Mouse (Mus musculus): ENCODE data around the gene Lrrc57. TPM values are rescaled to one million over a fixed set of nuclear protein-coding genes. Genes with fewer than 3 reads are reported as not detected.
A peak's percentile ranks its signal among the peaks of the same experiment; 100 is the strongest.
"Not testable (repeated sequence)": the region's sequence is repeated elsewhere in the genome, so short reads cannot be mapped to it uniquely, and the experiment has no call there.

The Lrrc57 gene
- polyA plus RNA-seq, 1 experiment from 2014 or later, result 18.4 TPM

DNA sequence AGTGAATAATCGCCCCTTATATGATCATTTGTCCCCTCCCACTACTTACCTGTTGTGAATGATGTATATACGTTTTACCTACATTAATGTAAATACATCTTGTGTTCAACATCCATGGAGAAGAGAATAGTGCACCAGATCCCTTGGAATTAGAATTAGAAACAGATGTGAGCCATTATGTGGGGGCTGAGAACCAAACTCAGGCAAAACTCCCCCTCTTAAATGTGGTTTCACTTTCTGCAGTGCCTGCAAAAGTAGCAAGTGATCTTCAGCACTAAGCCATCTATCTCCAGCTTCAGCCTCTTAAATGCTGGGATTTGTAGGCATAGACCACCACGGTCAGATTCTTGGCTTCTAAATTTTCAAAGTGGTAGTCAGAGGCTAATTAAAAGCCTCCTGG, 34.2 kb downstream of the Lrrc57 start:
- Histone ChIP-seq H3K4me1 (ENCODE audit: control insufficient read depth, insufficient read depth, low read length) (0 out of 2 replicates have a peak, but pooled peaks cover 2% of the 10 kb centered on the region), H3K4me3 (replicated peaks; ENCODE audit: low read length) (no peak overlapping the region), H3K27me3 (ENCODE audit: control insufficient read depth, insufficient read depth, low read length) (no peaks in the 10 kb centered on the region), H3K27ac (ENCODE audit: low read length) (no peak overlapping the region), H3K36me3 (ENCODE audit: control insufficient read depth, insufficient read depth, low read length) (no peaks in the 10 kb centered on the region), H3K9me3 (replicated peaks; ENCODE audit: control insufficient read depth, low read length) (no peaks in the 10 kb centered on the region), H3K9ac (ENCODE audit: low read length) (no peak overlapping the region), H3K4me2 (ENCODE audit: low read depth, low read length) (no peak overlapping the region)
- WGBS, result 86% methylated on average over 3 of the region's 3 CpGs
- ATAC-seq (ENCODE audit: insufficient read depth, low FRiP score), result no peak

DNA sequence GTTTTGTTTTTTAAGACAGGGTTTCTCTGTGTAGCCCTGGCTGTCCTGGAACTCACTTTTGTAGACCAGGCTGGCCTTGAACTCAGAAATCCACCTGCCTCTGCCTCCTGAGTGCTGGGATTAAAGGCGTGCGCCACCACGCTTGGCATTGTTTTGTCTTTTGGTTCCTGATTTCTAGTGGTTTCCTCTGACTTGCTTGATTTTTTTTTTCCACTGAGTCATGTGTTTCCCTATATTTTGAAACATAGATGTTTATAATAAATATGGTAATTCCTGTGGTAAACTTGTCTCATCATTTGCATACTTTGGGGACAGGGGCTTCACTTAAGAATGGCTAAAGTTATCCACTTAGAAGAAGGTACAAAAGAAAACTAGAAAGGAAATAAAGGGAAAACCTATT, 37.2 kb downstream of the Lrrc57 start:
- H3K4me1 ChIP-seq (ENCODE audit: control insufficient read depth, insufficient read depth, low read length); H3K9me3 ChIP-seq (replicated peaks; ENCODE audit: control insufficient read depth, low read length); H3K4me2 ChIP-seq (ENCODE audit: low read depth, low read length); H3K27ac ChIP-seq (ENCODE audit: low read length); H3K9ac ChIP-seq (ENCODE audit: low read length); H3K36me3 ChIP-seq (ENCODE audit: control insufficient read depth, insufficient read depth, low read length); ATAC-seq (ENCODE audit: insufficient read depth, low FRiP score); H3K4me3 ChIP-seq (replicated peaks; ENCODE audit: low read length); H3K27me3 ChIP-seq (ENCODE audit: control insufficient read depth, insufficient read depth, low read length): not testable (repeated sequence)
- 93% methylated on average over 3 of the region's 3 CpGs for WGBS

DNA sequence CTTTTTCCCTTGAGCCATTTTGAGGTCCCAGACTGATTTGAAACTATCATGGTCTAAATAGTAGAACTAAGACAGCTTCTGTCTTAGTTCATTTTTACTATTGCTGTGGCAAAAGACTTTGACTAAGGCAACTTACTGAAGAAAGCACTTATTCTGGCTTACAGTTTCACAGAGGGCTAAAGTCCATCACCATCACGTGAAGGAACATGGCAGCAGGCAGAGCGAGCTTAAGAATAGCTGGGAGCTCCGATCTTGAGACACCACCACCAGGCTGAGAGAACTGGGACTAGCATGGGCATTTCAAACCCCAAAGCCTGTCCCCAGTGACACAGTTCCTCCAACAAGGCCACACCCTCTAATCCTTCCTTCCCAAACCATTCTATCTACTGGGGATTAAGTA, 38.2 kb downstream of the Lrrc57 start:
- Histone ChIP-seq H3K27me3 (ENCODE audit: control insufficient read depth, insufficient read depth, low read length) (no peaks in the 10 kb centered on the region), H3K4me1 (ENCODE audit: control insufficient read depth, insufficient read depth, low read length) (peaks cover 9% of the 10 kb centered on the region), H3K4me2 (ENCODE audit: low read depth, low read length) (no peak overlapping the region), H3K4me3 (replicated peaks; ENCODE audit: low read length) (no peak overlapping the region), H3K9ac (ENCODE audit: low read length) (no peak overlapping the region), H3K9me3 (replicated peaks; ENCODE audit: control insufficient read depth, low read length) (no peaks in the 10 kb centered on the region), H3K36me3 (ENCODE audit: control insufficient read depth, insufficient read depth, low read length) (no peaks in the 10 kb centered on the region), H3K27ac (ENCODE audit: low read length) (no peak overlapping the region)
- WGBS, result 93% methylated on average over 3 of the region's 3 CpGs
- no peak for ATAC-seq (ENCODE audit: insufficient read depth, low FRiP score)

DNA sequence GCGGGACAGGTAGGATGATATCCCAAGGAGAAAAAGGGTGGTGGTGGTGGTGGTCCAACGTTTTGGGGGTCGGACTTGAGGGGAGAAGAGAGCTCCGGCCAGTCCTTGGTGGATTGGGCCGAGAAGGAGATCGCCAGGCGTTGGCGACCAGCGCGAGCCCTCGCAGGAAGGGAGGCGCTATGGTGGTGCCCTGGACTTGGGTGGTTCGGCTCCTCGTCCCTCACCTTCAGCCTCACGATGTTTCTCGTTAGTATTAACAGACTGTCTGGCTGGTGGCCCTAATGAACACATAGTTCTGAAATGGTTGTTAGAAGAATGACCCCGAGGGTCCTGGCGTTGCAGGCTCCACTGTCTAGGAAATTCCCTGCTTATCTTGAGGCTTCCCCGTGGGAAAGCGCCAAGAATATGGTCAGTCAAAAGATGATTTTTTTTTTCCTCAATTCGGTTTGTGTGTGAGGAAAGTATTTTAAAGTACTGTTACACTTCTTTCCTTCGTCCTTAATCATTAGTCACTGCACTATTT, 41.5 kb downstream of the Lrrc57 start:
- Histone ChIP-seq H3K4me3 (replicated peaks; ENCODE audit: low read length) (peak overlapping the region; percentile 83), H3K36me3 (ENCODE audit: control insufficient read depth, insufficient read depth, low read length) (no peaks in the 10 kb centered on the region), H3K27ac (ENCODE audit: low read length) (peak overlapping the region; percentile 93), H3K9ac (ENCODE audit: low read length) (peak overlapping the region; percentile 91), H3K27me3 (ENCODE audit: control insufficient read depth, insufficient read depth, low read length) (no peaks in the 10 kb centered on the region), H3K4me1 (ENCODE audit: control insufficient read depth, insufficient read depth, low read length) (peaks cover 9% of the 10 kb centered on the region), H3K9me3 (replicated peaks; ENCODE audit: control insufficient read depth, low read length) (no peaks in the 10 kb centered on the region), H3K4me2 (ENCODE audit: low read depth, low read length) (peak overlapping the region; percentile 77)
- ATAC-seq (ENCODE audit: insufficient read depth, low FRiP score), result peak; percentile 57
- under 1% methylated on average over 22 of the region's 22 CpGs for WGBS

GRCm38 (mm10) chr2:120566886-120567797, 42.2 kb downstream of the Lrrc57 start, which contains the start of gene Snap23:
TSS of gene Snap23 (plus strand) at chr2:120567671.
- H3K4me3 ChIP-seq (replicated peaks; ENCODE audit: low read length), result peak within 1 kb of the TSS; percentile 83
- H3K4me1 ChIP-seq (ENCODE audit: control insufficient read depth, insufficient read depth, low read length), result peaks cover 9% of the 10 kb centered on the region
- under 1% methylated on average over 42 of the region's 42 CpGs for WGBS
- no peaks in the 10 kb centered on the region for H3K36me3 ChIP-seq (ENCODE audit: control insufficient read depth, insufficient read depth, low read length)
- no peaks in the 10 kb centered on the region for H3K9me3 ChIP-seq (replicated peaks; ENCODE audit: control insufficient read depth, low read length)
- H3K4me2 ChIP-seq (ENCODE audit: low read depth, low read length), result peak within 1 kb of the TSS; percentile 77
- peak; percentile 97 for ATAC-seq (ENCODE audit: insufficient read depth, low FRiP score)
- peak within 1 kb of the TSS; percentile 93 for H3K27ac ChIP-seq (ENCODE audit: low read length)
- peak within 1 kb of the TSS; percentile 91 for H3K9ac ChIP-seq (ENCODE audit: low read length)
- no peaks in the 10 kb centered on the region for H3K27me3 ChIP-seq (ENCODE audit: control insufficient read depth, insufficient read depth, low read length)

GRCm38 (mm10) chr2:120565363-120565762, 44.0 kb downstream of the Lrrc57 start:
- Histone ChIP-seq H3K4me2 (ENCODE audit: low read depth, low read length) (no peak overlapping the region), H3K4me1 (ENCODE audit: control insufficient read depth, insufficient read depth, low read length) (peaks cover 9% of the 10 kb centered on the region), H3K4me3 (replicated peaks; ENCODE audit: low read length) (no peak overlapping the region), H3K27ac (ENCODE audit: low read length) (no peak overlapping the region), H3K9ac (ENCODE audit: low read length) (no peak overlapping the region), H3K36me3 (ENCODE audit: control insufficient read depth, insufficient read depth, low read length) (no peaks in the 10 kb centered on the region), H3K9me3 (replicated peaks; ENCODE audit: control insufficient read depth, low read length) (no peaks in the 10 kb centered on the region), H3K27me3 (ENCODE audit: control insufficient read depth, insufficient read depth, low read length) (no peaks in the 10 kb centered on the region)
- WGBS, result 78% methylated on average over 2 of the region's 2 CpGs
- no peak for ATAC-seq (ENCODE audit: insufficient read depth, low FRiP score)

GRCm38 (mm10) chr2:120564548-120565188, 44.7 kb downstream of the Lrrc57 start:
- not testable (repeated sequence) for H3K4me2 ChIP-seq (ENCODE audit: low read depth, low read length); H3K4me1 ChIP-seq (ENCODE audit: control insufficient read depth, insufficient read depth, low read length); ATAC-seq (ENCODE audit: insufficient read depth, low FRiP score); H3K27ac ChIP-seq (ENCODE audit: low read length); H3K27me3 ChIP-seq (ENCODE audit: control insufficient read depth, insufficient read depth, low read length); H3K9me3 ChIP-seq (replicated peaks; ENCODE audit: control insufficient read depth, low read length); H3K9ac ChIP-seq (ENCODE audit: low read length); H3K4me3 ChIP-seq (replicated peaks; ENCODE audit: low read length); H3K36me3 ChIP-seq (ENCODE audit: control insufficient read depth, insufficient read depth, low read length)
- 86% methylated on average over 4 of the region's 4 CpGs for WGBS

DNA sequence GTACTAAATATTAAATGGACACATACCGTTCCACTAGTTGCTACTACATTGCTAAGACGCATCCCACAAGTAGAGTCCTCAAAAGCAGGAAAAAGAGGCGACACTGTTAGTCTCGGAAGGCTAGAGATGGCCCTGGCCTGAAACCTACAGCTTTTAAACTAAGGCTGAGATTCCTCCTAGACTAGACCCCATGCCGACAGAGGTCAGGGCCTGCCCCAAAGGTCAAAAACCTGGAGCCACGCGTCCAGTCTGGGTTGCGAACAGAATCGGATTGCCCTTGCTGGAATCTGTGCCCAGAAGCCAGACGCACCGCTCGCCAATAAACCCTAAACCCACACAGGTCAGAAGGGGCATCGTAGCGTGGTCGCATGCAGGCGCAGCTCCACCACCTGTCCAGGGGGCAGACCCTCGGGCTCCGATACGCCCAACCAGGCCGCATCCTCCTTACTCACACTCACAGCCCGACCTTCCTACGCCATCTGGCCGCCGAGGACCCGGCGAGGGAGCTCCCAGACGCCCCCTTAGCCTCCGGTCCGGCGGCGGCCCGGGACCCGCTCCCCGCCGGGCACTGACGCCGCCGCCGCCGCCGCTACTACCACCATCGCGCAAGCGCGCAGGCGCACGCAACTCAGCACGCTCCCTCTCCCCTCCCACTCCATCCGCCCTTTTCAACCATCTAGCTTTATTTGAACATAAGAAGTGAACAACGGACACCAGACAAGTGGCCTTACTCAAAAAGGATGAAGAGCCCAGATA, 45.9 kb downstream of the Lrrc57 start, which contains the start of gene Zfp106:
Gene Zfp106, minus strand, starts transcription at position 609 of the 756 bp plus-strand sequence.
- H3K4me3 ChIP-seq (replicated peaks; ENCODE audit: low read length), result peak within 1 kb of the TSS; percentile 73
- ATAC-seq (ENCODE audit: insufficient read depth, low FRiP score), result peak; percentile 80
- H3K36me3 ChIP-seq (ENCODE audit: control insufficient read depth, insufficient read depth, low read length), result no peaks in the 10 kb centered on the region
- H3K27ac ChIP-seq (ENCODE audit: low read length), result peak within 1 kb of the TSS; percentile 65; the same call in 1 of the 2 replicates
- peak within 1 kb of the TSS; percentile 88 for H3K9ac ChIP-seq (ENCODE audit: low read length)
- H3K4me2 ChIP-seq (ENCODE audit: low read depth, low read length), result peak within 1 kb of the TSS; percentile 72
- no peaks in the 10 kb centered on the region for H3K9me3 ChIP-seq (replicated peaks; ENCODE audit: control insufficient read depth, low read length)
- H3K4me1 ChIP-seq (ENCODE audit: control insufficient read depth, insufficient read depth, low read length), result peaks cover under 1% of the 10 kb centered on the region
- under 1% methylated on average over 50 of the region's 50 CpGs for WGBS
- H3K27me3 ChIP-seq (ENCODE audit: control insufficient read depth, insufficient read depth, low read length), result no peaks in the 10 kb centered on the region
